In the genomic region with DNA sequence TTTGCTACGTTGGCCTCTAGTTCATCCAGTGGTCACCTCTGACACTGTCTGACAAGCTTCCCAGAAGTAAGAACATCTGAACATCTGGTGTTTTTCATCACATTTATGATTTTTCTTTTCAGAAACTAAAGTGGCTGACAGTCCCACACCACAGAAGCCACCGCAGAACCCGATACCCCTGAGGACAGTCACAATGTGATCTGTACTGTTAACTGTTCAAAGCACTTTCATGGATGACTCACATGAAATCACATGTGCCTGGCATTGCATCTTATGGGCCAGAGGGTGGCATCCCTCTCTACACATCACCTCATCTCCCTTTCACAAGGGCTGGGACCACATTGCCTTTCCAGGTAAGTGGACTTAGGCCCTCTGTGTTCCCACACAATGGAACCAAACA, we compare ENCODE assay signal across 30 mouse cellular contexts. TPM values are rescaled to one million over a fixed set of nuclear protein-coding genes. Genes with fewer than 3 reads are reported as not detected.
DNase-seq lines count a peak whose midpoint lies in the region; ATAC-seq and TF ChIP-seq lines count a peak whose summit lies in the region.
"Had no signal": no experiment of that assay in that cellular context is flagged by ENCODE, and none has a peak within 500 bp of the region (broad histone marks: within the 10 kb centered on the region; RNA-seq: fewer than 3 reads in every experiment).

No protein-coding gene starts in this region.

- ATAC-seq in kidney, postnatal 0 days (replicated peaks; ENCODE audit: low FRiP score, low read depth): no peak
- no peak for ATAC-seq in megakaryocyte, adult 5-6 weeks (ENCODE audit: poor library complexity, severe bottlenecking)
- ATAC-seq: forebrain, embryonic 13.5 days; forebrain, postnatal 0 days; hindbrain, postnatal 0 days; Patski had no signal

- H3K9me3 ChIP-seq in kidney, postnatal 0 days (replicated peaks; ENCODE audit: low read length): no peaks in the 10 kb centered on the region
- H3K9me3 ChIP-seq in megakaryocyte, embryonic 14.5 days: no peaks in the 10 kb centered on the region
- H3K9me3 ChIP-seq: embryonic facial prominence, embryonic 10.5 days; embryonic facial prominence, embryonic 13.5 days; forebrain, embryonic 10.5 days; forebrain, embryonic 13.5 days; G1E; heart, embryonic 13.5 days had no signal

- H3K27me3 ChIP-seq in kidney, postnatal 0 days (ENCODE audit: insufficient read depth, low read length): no peaks in the 10 kb centered on the region
- no peaks in the 10 kb centered on the region for H3K27me3 ChIP-seq in megakaryocyte, embryonic 14.5 days (replicated peaks)
- H3K27me3 ChIP-seq: CH12.LX; embryonic facial prominence, embryonic 13.5 days; forebrain, embryonic 13.5 days; heart, embryonic 13.5 days had no signal

- H3K36me3 ChIP-seq in kidney, postnatal 0 days (ENCODE audit: insufficient read depth, low read length): no peaks in the 10 kb centered on the region
- H3K36me3 ChIP-seq in megakaryocyte, embryonic 14.5 days (replicated peaks; ENCODE audit: low read length): no peaks in the 10 kb centered on the region
- H3K36me3 ChIP-seq: embryonic facial prominence, embryonic 10.5 days; embryonic facial prominence, embryonic 13.5 days; forebrain, embryonic 10.5 days; G1E; heart, embryonic 13.5 days had no signal

- 57% methylated on average over 3 of the region's 3 CpGs for WGBS in kidney, postnatal 0 days

- H3K9ac ChIP-seq in kidney, postnatal 0 days (ENCODE audit: low read depth, low read length): no peak overlapping the region
- H3K9ac ChIP-seq: embryonic facial prominence, embryonic 13.5 days; forebrain, embryonic 13.5 days; forebrain, postnatal 0 days; heart, embryonic 13.5 days; hindbrain, embryonic 14.5 days had no signal

- no peak overlapping the region for H3K27ac ChIP-seq in kidney, postnatal 0 days
- H3K27ac ChIP-seq: embryonic facial prominence, embryonic 10.5 days; embryonic facial prominence, embryonic 13.5 days; forebrain, embryonic 10.5 days; forebrain, embryonic 13.5 days; gastrocnemius, adult 2 months; heart, embryonic 13.5 days; hindbrain, embryonic 14.5 days; hindbrain, postnatal 0 days had no signal

- no peaks in the 10 kb centered on the region for H3K4me1 ChIP-seq in kidney, postnatal 0 days (replicated peaks; ENCODE audit: insufficient read depth, low read length)
- H3K4me1 ChIP-seq in megakaryocyte, embryonic 14.5 days: peaks cover 53% of the 10 kb centered on the region
- H3K4me1 ChIP-seq: embryonic facial prominence, embryonic 10.5 days; embryonic facial prominence, embryonic 13.5 days; forebrain, embryonic 10.5 days; forebrain, embryonic 13.5 days; heart, embryonic 13.5 days had no signal

- no peak overlapping the region for H3K4me2 ChIP-seq in kidney, postnatal 0 days (ENCODE audit: low read length)
- H3K4me2 ChIP-seq: embryonic facial prominence, embryonic 13.5 days; forebrain, embryonic 13.5 days; heart, embryonic 13.5 days; hindbrain, embryonic 14.5 days had no signal

- no peak overlapping the region for H3K4me3 ChIP-seq in kidney, postnatal 0 days (replicated peaks; ENCODE audit: low read depth, low read length)
- peak overlapping the region; percentile 35 for H3K4me3 ChIP-seq in megakaryocyte, embryonic 14.5 days (replicated peaks)
- H3K4me3 ChIP-seq: embryonic facial prominence, embryonic 10.5 days; embryonic facial prominence, embryonic 13.5 days; forebrain, embryonic 10.5 days; forebrain, embryonic 13.5 days; gastrocnemius, adult 2 months; heart, embryonic 13.5 days had no signal

- DNase-seq in kidney, postnatal 0 days (ENCODE audit: low spot score): peak; percentile 5
- DNase-seq in kidney, adult 18-20 months: no peak
- DNase-seq in adipocyte (ENCODE audit: low spot score): peak; percentile 11
- no peak for DNase-seq in layer of hippocampus, postnatal 25 days (ENCODE audit: extremely low spot score in 1 of 2, low spot score in 1 of 2)
- DNase-seq in urinary bladder, postnatal 14 days (ENCODE audit: low spot score): no peak
- DNase-seq: adrenal gland, adult 2 months; adrenal gland, postnatal 14 days; cerebellum, adult 11-12 months; cerebellum, adult 8-10 months; cerebellum, postnatal 10 days; cerebellum, postnatal 36 days; embryo, embryonic 11 days; forebrain, postnatal 0 days; gastrocnemius, adult 2 months; gastrocnemius, postnatal 14 days; heart, adult 18-20 months; heart, postnatal 14 days; heart, postnatal 4 days had no signal

- TF ChIP-seq CTCF in kidney, postnatal 0 days (IDR thresholded peaks at IDR 0.05; ENCODE audit: low read depth): no peak

RNA-seq across cellular contexts. Expression of gene F13a1, which starts 21.3 kb away (rescaled TPM):
- polyA plus RNA-seq in kidney, postnatal 0 days (2015; fragmentation: Nextera tagmentation; extraction: Ambion mirVana): 4.2 and 5.5 TPM in 2 replicates
- polyA plus RNA-seq in megakaryocyte, embryonic 14.5 days (2012; ENCODE audit: insufficient read depth, low replicate concordance): 3.0 and 30.4 TPM in 2 replicates
- total RNA-seq in megakaryocyte, adult 5-6 weeks (2015): 915 and 932 TPM in 2 replicates
- 1,582 and 1,657 TPM in 2 replicates for total RNA-seq in megakaryocyte, adult 5-6 weeks (2017)
- 1 to 10 TPM; 1.5 to 2.5 TPM for total RNA-seq in layer of hippocampus, postnatal 25 days (2021)
- polyA plus RNA-seq: G1E, Patski had no signal

Comparison
In these comparisons a context has a peak if more than half of its experiments do, and no peak if none do; other contexts are left out.
1. DNase-seq: peak in kidney, postnatal 0 days (single experiment) and adipocyte (single experiment); none in kidney, adult 18-20 months (single experiment), layer of hippocampus, postnatal 25 days (0 of 2) and urinary bladder, postnatal 14 days (single experiment).
2. RNA of gene F13a1, which starts 21.3 kb away (total RNA-seq): 915 to 1,657 TPM in megakaryocyte, adult 5-6 weeks; 1.5 to 2.5 TPM in layer of hippocampus, postnatal 25 days; every median in the first group is over 100 times any median in the second.